Mouse (Mus musculus): ENCODE measurements around the gene Iqschfp.

GRCm38 (mm10) chr3:67935829-67936228 is 43.8 kb downstream of the Iqschfp start:
- TF ChIP-seq CTCF (IDR thresholded peaks at IDR 0.05; ENCODE audit: borderline replicate concordance, control insufficient read depth, extremely low read depth, insufficient read depth, low read length, poor library complexity) (no peak), POLR2A (IDR thresholded peaks at IDR 0.05; ENCODE audit: control insufficient read depth, extremely low read depth, insufficient read depth, low read length, poor library complexity) (no peak)

Data from thymus, adult 2 months (tissue).